Mouse (Mus musculus): ENCODE results near the gene Ufsp1. TPM values are rescaled to one million over a fixed set of nuclear protein-coding genes. Genes with fewer than 3 reads are reported as not detected.
"Not testable (repeated sequence)": the region's sequence is repeated elsewhere in the genome, so short reads cannot be mapped to it uniquely, and the experiment has no call there.

Ufsp1 gene
- total and polyA plus RNA-seq, 3 experiments = 8.1 to 12.8 (median 8.8) TPM

DNA sequence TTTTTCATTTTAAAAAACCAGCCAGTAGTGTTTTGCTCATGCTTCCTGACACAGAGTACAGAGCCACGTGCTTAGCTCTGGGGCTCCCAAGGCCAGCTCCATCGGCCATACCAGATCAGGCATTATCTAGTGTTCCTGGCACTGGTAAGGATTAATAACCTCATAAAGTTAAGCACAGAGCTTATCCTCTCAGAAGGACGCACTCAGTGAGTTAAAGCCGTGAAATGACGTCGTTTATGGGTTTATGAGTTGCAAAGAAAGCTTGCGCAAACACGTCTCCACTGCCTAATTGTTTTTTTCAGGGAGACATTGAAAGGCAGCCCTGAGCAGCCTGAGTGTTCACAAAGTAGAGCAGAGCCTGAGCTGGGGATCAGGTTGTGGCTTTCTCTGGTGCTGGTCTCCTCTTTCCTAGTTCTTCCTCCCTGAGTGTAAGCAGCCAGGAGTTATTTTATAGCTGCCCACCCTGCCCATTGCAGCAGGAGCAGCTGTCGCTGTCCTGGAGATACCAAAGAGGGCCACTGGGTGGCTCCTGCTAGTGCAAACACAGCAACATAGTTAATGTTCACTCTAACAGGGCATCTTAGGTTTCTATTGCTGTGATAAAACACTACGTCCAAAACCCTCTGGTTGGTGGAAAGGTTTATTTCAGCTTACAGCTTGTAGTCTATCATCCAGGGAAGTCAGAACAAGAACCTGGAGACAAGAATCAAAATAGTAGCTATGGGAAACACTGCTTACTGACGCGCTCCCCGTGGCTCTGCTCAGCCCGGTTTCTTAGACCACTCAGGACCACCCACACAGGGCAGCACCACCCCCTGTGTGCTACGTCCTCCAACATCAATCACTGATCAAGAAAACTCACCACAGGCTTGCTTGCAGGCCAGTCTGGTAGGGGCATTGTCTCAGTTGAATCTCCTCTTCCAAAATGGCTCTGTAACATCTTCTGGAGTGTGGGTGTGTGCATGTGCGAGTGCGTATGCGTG lies 16.8 kb upstream of the Ufsp1 start:
- Histone ChIP-seq H3K27ac (no peak overlapping the region), H3K9ac (ENCODE audit: low read depth, low read length) (no peak overlapping the region), H3K27me3 (ENCODE audit: control insufficient read depth, insufficient read depth, low read length) (peaks cover 2% of the 10 kb centered on the region), H3K79me2 (replicated peaks; ENCODE audit: control insufficient read depth, insufficient read depth, low read length) (no peaks in the 10 kb centered on the region), H3K4me3 (no peak overlapping the region), H3K4me1 (ENCODE audit: control insufficient read depth, insufficient read depth, low read length) (no peaks in the 10 kb centered on the region), H3K36me3 (ENCODE audit: control insufficient read depth, insufficient read depth, low read length) (no peaks in the 10 kb centered on the region)
- intact Hi-C loops (cut with DNase I) = no loop called here
- WGBS = 57% methylated on average over 18 of the region's 18 CpGs
- TF ChIP-seq EP300 (IDR thresholded peaks at IDR 0.05; ENCODE audit: insufficient read depth, low read depth, low read length) (no peak), CTCF (IDR thresholded peaks at IDR 0.05) (peak; percentile 68), POLR2A (IDR thresholded peaks at IDR 0.05; ENCODE audit: insufficient read depth, low read depth, low read length) (no peak)
- DNase-seq = no peak

- H3K4me3 ChIP-seq; H3K27ac ChIP-seq; H3K4me1 ChIP-seq (ENCODE audit: control insufficient read depth, insufficient read depth, low read length); H3K9ac ChIP-seq (ENCODE audit: low read depth, low read length); DNase-seq; H3K27me3 ChIP-seq (ENCODE audit: control insufficient read depth, insufficient read depth, low read length); intact Hi-C loops (cut with DNase I); H3K36me3 ChIP-seq (ENCODE audit: control insufficient read depth, insufficient read depth, low read length); H3K79me2 ChIP-seq (replicated peaks; ENCODE audit: control insufficient read depth, insufficient read depth, low read length): not testable (repeated sequence)
- 63% methylated on average over 5 of the region's 6 CpGs for WGBS
These were observed 10.0 kb upstream of the Ufsp1 start for GRCm38 (mm10) chr5:137284411-137284810.

DNA sequence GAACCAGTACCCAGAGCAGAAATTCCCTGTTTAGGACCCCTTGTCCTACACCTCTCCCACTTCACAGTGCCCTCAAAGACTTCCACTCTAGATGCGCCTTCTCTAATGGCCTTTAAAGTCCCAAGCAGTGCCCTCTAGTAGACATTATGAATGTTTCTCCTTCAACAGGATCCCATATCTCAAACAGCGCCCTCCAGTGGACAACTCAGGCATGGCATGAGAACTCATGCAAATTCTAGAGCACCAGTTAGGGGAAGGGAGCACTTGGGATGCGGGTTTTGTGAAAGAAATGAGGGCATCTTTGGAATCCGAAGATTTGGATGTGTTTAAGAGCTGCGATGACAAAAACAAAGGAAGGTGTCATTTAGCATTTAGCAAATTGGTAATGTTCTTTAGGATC lies 9.4 kb upstream of the Ufsp1 start:
- no peaks in the 10 kb centered on the region for H3K36me3 ChIP-seq (ENCODE audit: control insufficient read depth, insufficient read depth, low read length)

DNA sequence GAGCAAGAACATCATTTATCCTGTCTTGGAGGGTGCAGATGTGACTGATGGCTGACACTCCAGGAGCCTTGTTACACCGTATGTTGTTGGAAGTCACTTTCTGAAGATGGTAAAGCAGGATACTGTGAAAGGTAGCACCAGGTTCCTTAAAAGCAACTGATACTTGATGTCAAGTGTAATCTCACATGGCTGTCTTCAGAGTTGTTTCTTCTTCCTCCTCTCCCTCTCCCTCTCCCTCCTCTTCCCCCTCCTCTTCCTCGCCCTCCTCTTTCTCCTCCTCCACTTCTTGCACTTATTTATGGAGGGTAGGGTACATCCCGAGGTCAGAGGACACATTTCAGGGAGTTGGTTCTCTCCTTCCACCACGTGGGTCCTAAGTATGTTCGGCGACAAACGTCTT lies 8.4 kb upstream of the Ufsp1 start:
- no peak for DNase-seq
- H3K9ac ChIP-seq (ENCODE audit: low read depth, low read length) = no peak overlapping the region
- no peak overlapping the region for H3K27ac ChIP-seq
- H3K4me1 ChIP-seq (ENCODE audit: control insufficient read depth, insufficient read depth, low read length) = no peaks in the 10 kb centered on the region
- intact Hi-C loops (cut with DNase I) = loop anchor here (1.0 to 2.0 kb wide), 3 partner anchors 127 to 163 kb away; no protein-coding TSS in a partner anchor
- 40% methylated on average over 7 of the region's 7 CpGs for WGBS
- TF ChIP-seq EP300 (IDR thresholded peaks at IDR 0.05; ENCODE audit: insufficient read depth, low read depth, low read length) = no peak
- TF ChIP-seq POLR2A (IDR thresholded peaks at IDR 0.05; ENCODE audit: insufficient read depth, low read depth, low read length) = no peak
- no peak for TF ChIP-seq CTCF (IDR thresholded peaks at IDR 0.05)
- H3K27me3 ChIP-seq (ENCODE audit: control insufficient read depth, insufficient read depth, low read length) = no peaks in the 10 kb centered on the region; the same call in 1 of the 2 replicates
- no peak overlapping the region for H3K4me3 ChIP-seq
- no peaks in the 10 kb centered on the region for H3K36me3 ChIP-seq (ENCODE audit: control insufficient read depth, insufficient read depth, low read length)
- no peaks in the 10 kb centered on the region for H3K79me2 ChIP-seq (replicated peaks; ENCODE audit: control insufficient read depth, insufficient read depth, low read length)

More for the DNA sequence above, 9.4 kb upstream of the Ufsp1 start:
- H3K4me3 ChIP-seq = no peak overlapping the region
- H3K9ac ChIP-seq (ENCODE audit: low read depth, low read length) = no peak overlapping the region
- no peaks in the 10 kb centered on the region for H3K4me1 ChIP-seq (ENCODE audit: control insufficient read depth, insufficient read depth, low read length)
- H3K27ac ChIP-seq = no peak overlapping the region
- no peaks in the 10 kb centered on the region for H3K79me2 ChIP-seq (replicated peaks; ENCODE audit: control insufficient read depth, insufficient read depth, low read length)
- 63% methylated on average over 5 of the region's 5 CpGs for WGBS
- intact Hi-C loops (cut with DNase I) = no loop called here
- peak in 1 of 2 experiments; percentile 46 for DNase-seq
- TF ChIP-seq EP300 (IDR thresholded peaks at IDR 0.05; ENCODE audit: insufficient read depth, low read depth, low read length) (no peak), CTCF (IDR thresholded peaks at IDR 0.05) (peak; percentile 78), POLR2A (IDR thresholded peaks at IDR 0.05; ENCODE audit: insufficient read depth, low read depth, low read length) (no peak)
- H3K27me3 ChIP-seq (ENCODE audit: control insufficient read depth, insufficient read depth, low read length) = no peaks in the 10 kb centered on the region; the same call in 1 of the 2 replicates

- Histone ChIP-seq H3K9ac (ENCODE audit: low read depth, low read length) (no peak overlapping the region), H3K79me2 (replicated peaks; ENCODE audit: control insufficient read depth, insufficient read depth, low read length) (no peaks in the 10 kb centered on the region), H3K27ac (peak overlapping the region; percentile 5), H3K4me3 (peak overlapping the region; percentile 34; the same call in 1 of the 2 replicates), H3K27me3 (ENCODE audit: control insufficient read depth, insufficient read depth, low read length) (no peaks in the 10 kb centered on the region; the same call in 1 of the 2 replicates), H3K4me1 (ENCODE audit: control insufficient read depth, insufficient read depth, low read length) (no peaks in the 10 kb centered on the region), H3K36me3 (ENCODE audit: control insufficient read depth, insufficient read depth, low read length) (no peaks in the 10 kb centered on the region)
- TF ChIP-seq CTCF (IDR thresholded peaks at IDR 0.05) = peak; percentile 77
- TF ChIP-seq EP300 (IDR thresholded peaks at IDR 0.05; ENCODE audit: insufficient read depth, low read depth, low read length) = peak; percentile 68; the same call in 1 of the 2 replicates
- TF ChIP-seq POLR2A (IDR thresholded peaks at IDR 0.05; ENCODE audit: insufficient read depth, low read depth, low read length) = no peak
- 2% methylated on average over 16 of the region's 16 CpGs for WGBS
- intact Hi-C loops (cut with DNase I) = loop anchor here (1.0 to 2.0 kb wide), 3 partner anchors 127 to 164 kb away; no protein-coding TSS in a partner anchor
- peak; percentile 89 to 93 for DNase-seq
These were observed 7.8 kb upstream of the Ufsp1 start for GRCm38 (mm10) chr5:137286655-137287031.
